Mouse (Mus musculus) ES-E14 (cell line): ENCODE measurements around the gene Copg2. TPM values are rescaled to one million over a fixed set of nuclear protein-coding genes. Genes with fewer than 3 reads are reported as not detected.

ENCODE experiments used
- DNase-seq: peaks from one replicate; pipeline ENCODE4 v3.0.0-alpha.2; 2013; ENCODE audit warnings: low read depth, low spot score
- H3K27ac ChIP-seq: 2 replicates; pipeline ENCODE4 v1.5.1; 2012; ENCODE audit warnings: low read depth, mild to moderate bottlenecking, low read length, moderate library complexity, mixed read lengths; ENCODE audit not compliant: poor library complexity, insufficient read depth, severe bottlenecking
- H3K36me3 ChIP-seq: 2 replicates; pipeline ENCODE4 v1.6.1; 2012; ENCODE audit warnings: mild to moderate bottlenecking, low read length, moderate library complexity, mixed read lengths; ENCODE audit not compliant: control insufficient read depth, poor library complexity, insufficient read depth, severe bottlenecking
- H3K4me1 ChIP-seq, 2 experiments: fragments of 150-350 bp in 1 of 2; sonication (generic) in 1 of 2; 2 replicates each; pipeline ENCODE4 v1.6.1; 2012; ENCODE audit warnings: low read length in 2 of 2, mild to moderate bottlenecking in 1 of 2, mixed read lengths in 1 of 2; ENCODE audit not compliant: control insufficient read depth in 2 of 2, insufficient read depth in 2 of 2, poor library complexity in 1 of 2
- H3K4me3 ChIP-seq, 2 experiments: fragments of 150-350 bp in 1 of 2; sonication (generic) in 1 of 2; 2 replicates each; pipeline ENCODE4 v1.5.1; 2012; ENCODE audit warnings: low read length in 2 of 2, low read depth in 1 of 2, mild to moderate bottlenecking in 1 of 2, mixed read lengths in 1 of 2; ENCODE audit not compliant: insufficient read depth in 1 of 2, poor library complexity in 1 of 2, severe bottlenecking in 1 of 2
- H3K9ac ChIP-seq: 2 replicates; pipeline ENCODE4 v1.6.1; 2012; ENCODE audit warnings: low read depth, mild to moderate bottlenecking, low read length, mixed read lengths; ENCODE audit not compliant: poor library complexity, insufficient read depth, severe bottlenecking
- H3K9me3 ChIP-seq: fragments of 150-350 bp; sonication (generic); 2 replicates; pipeline ENCODE4 v1.6.1; 2012; ENCODE audit warnings: low read depth, mild to moderate bottlenecking, low read length; ENCODE audit not compliant: control insufficient read depth, insufficient read depth
- CHD2 ChIP-seq: IDR thresholded peaks from 2 replicates; pipeline ENCODE4 v1.6.1; 2014; ENCODE audit warnings: mild to moderate bottlenecking, low read depth, low read length, inconsistent platforms
- HCFC1 ChIP-seq: IDR thresholded peaks from 2 replicates; pipeline ENCODE4 v1.6.1; 2012; ENCODE audit warnings: low read length, inconsistent platforms, borderline replicate concordance; ENCODE audit not compliant: insufficient read depth
- MAFK ChIP-seq: IDR thresholded peaks from 2 replicates; pipeline ENCODE4 v1.6.1; 2014; ENCODE audit warnings: mild to moderate bottlenecking, low read depth, low read length, inconsistent platforms; ENCODE audit not compliant: insufficient read depth
- ZC3H11A ChIP-seq: IDR thresholded peaks from 2 replicates; pipeline ENCODE4 v1.6.1; 2012; ENCODE audit warnings: low read depth, mild to moderate bottlenecking, inconsistent platforms, low read length, borderline replicate concordance
- ZNF384 ChIP-seq: IDR thresholded peaks from 2 replicates; pipeline ENCODE4 v1.6.1; 2012; ENCODE audit warnings: low read depth, low read length, inconsistent platforms
- in situ Hi-C, 2 experiments: fragments of 600-800 bp; cut with MboI; formaldehyde crosslinking; loops; one replicate each; pipeline ENCODE4 v1.15.1; 2025; ENCODE audit warnings: low sequenced_read_pairs in 2 of 2, inconsistent platforms in 1 of 2; ENCODE audit not compliant: unreplicated experiment in 2 of 2
- total RNA-seq: library from RNA; depleted of rRNA; stranded (reverse); fragments of 300-350 nt; gene quantifications from 2 replicates; pipeline ENCODE4 v1.2.3, GENCODE M21; 2012

The Copg2 gene
- total RNA-seq, 1 experiment, result 35.7 TPM

- TF ChIP-seq CHD2 (no peak), ZC3H11A (no peak), ZNF384 (no peak), MAFK (no peak), HCFC1 (no peak)
- DNase-seq, result no peak
- H3K9ac ChIP-seq, result no peak overlapping the region
- no peak overlapping the region for H3K27ac ChIP-seq
- no peaks in the 10 kb centered on the region for H3K36me3 ChIP-seq
- H3K4me3 ChIP-seq, result no peak overlapping the region
- H3K9me3 ChIP-seq, result no peaks in the 10 kb centered on the region
- H3K4me1 ChIP-seq, result no peaks in the 10 kb centered on the region
- in situ Hi-C loops, result no loop called here
Observed at GRCm38 (mm10) chr6:30710371-30711364, 185.9 kb downstream of the Copg2 start.

- no peak for TF ChIP-seq HCFC1
- Histone ChIP-seq H3K9ac (no peak overlapping the region), H3K27ac (no peak overlapping the region), H3K9me3 (no peaks in the 10 kb centered on the region), H3K4me1 (no peaks in the 10 kb centered on the region), H3K36me3 (no peaks in the 10 kb centered on the region), H3K4me3 (no peak overlapping the region)
- in situ Hi-C loops, result no loop called here
- DNase-seq, result no peak
Observed at GRCm38 (mm10) chr6:30709115-30709514, 187.5 kb downstream of the Copg2 start.

- no peak for DNase-seq
- Histone ChIP-seq H3K4me1 (no peaks in the 10 kb centered on the region), H3K9ac (no peak overlapping the region), H3K9me3 (no peaks in the 10 kb centered on the region), H3K36me3 (no peaks in the 10 kb centered on the region), H3K27ac (no peak overlapping the region), H3K4me3 (no peak overlapping the region)
- TF ChIP-seq MAFK (no peak), ZC3H11A (no peak), HCFC1 (no peak), CHD2 (no peak), ZNF384 (no peak)
- in situ Hi-C loops, result no loop called here
Observed at GRCm38 (mm10) chr6:30703977-30704602, 192.5 kb downstream of the Copg2 start.

DNA sequence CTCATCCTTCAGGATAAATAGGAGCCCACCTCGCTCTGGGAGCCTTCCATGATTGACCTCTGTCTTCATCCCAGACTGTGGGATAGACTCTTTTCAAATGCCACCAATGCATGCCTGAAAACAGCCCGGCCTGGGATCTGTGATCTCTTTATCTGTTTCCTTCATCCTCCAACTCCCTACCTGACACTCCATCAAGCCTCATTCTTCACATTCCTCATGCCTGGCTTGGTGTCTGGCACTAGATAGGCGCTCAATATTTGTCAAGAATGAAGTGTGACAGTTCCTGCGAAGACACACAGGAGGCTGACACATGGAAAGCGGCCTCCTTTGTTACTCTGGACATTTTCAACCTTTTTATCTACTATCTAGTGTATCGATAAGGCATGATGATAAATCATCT lies 193.1 kb downstream of the Copg2 start:
- DNase-seq, result no peak
- no peaks in the 10 kb centered on the region for H3K4me1 ChIP-seq
- H3K27ac ChIP-seq, result no peak overlapping the region
- in situ Hi-C loops, result no loop called here
- no peaks in the 10 kb centered on the region for H3K9me3 ChIP-seq
- H3K9ac ChIP-seq, result no peak overlapping the region
- TF ChIP-seq ZNF384 (no peak), HCFC1 (no peak), CHD2 (no peak), ZC3H11A (no peak), MAFK (no peak)
- H3K36me3 ChIP-seq, result no peaks in the 10 kb centered on the region
- no peak overlapping the region for H3K4me3 ChIP-seq

- no peak overlapping the region for H3K9ac ChIP-seq
- no peaks in the 10 kb centered on the region for H3K36me3 ChIP-seq
- no peak overlapping the region for H3K27ac ChIP-seq
- TF ChIP-seq CHD2, result no peak
- no peak for TF ChIP-seq HCFC1
- TF ChIP-seq ZC3H11A, result no peak
- no peak for TF ChIP-seq MAFK
- TF ChIP-seq ZNF384, result no peak
- in situ Hi-C loops, result no loop called here
- no peaks in the 10 kb centered on the region for H3K4me1 ChIP-seq
- no peak for DNase-seq
- no peaks in the 10 kb centered on the region for H3K9me3 ChIP-seq
- no peak overlapping the region for H3K4me3 ChIP-seq
Observed at GRCm38 (mm10) chr6:30702881-30703280, 193.7 kb downstream of the Copg2 start.
